Mouse (Mus musculus) thymus, adult 18-20 months (tissue): ENCODE results near the gene Stat5b.

Source experiments
- DNase-seq, 2 experiments: peaks; one replicate each; pipeline ENCODE4 v3.0.0; 2022; ENCODE audit warnings: mixed read lengths in 2 of 2

Gene Stat5b

DNA sequence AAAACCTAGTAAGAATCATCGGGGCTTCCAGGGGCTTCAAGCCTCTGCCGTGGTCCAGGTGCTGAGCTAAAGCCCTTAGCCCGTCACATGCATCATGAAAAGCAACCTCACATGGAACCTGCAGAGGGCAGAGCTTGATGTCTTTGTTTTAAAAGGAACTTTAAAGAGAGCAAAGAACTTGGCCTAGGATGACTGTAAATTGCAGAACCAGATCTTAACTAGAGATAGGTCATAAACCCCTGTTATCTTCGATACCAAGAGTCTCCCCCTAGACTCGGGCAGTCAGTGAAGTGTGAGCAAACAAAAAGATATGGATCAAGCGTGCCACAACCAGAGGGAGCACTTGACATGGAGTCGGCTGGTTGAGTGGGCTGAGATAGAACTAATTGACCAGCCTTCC, 15.1 kb upstream of the Stat5b start:
- no peak for DNase-seq

GRCm38 (mm10) chr11:100863141-100863540, 12.6 kb upstream of the Stat5b start:
- DNase-seq = no peak

DNA sequence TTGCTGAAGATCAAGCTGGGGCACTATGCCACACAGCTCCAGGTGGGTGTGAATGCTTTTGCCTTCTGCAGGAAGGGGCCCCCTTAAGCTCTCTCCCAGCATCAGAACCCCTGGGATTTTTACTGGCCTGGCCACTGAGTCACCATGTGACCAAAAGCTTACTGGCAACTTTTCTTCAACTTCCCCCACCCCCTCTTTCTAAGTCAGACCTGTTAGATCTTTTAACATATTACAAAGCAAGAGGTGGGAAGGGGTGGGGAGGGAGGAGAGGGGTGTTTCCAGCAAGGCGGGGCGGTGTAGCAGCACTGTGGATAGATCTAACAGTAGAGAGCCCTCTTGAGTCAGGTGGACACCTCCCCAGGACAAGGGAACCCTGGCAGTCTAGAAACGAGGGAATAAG, 11.3 kb upstream of the Stat5b start:
- DNase-seq = no peak

DNA sequence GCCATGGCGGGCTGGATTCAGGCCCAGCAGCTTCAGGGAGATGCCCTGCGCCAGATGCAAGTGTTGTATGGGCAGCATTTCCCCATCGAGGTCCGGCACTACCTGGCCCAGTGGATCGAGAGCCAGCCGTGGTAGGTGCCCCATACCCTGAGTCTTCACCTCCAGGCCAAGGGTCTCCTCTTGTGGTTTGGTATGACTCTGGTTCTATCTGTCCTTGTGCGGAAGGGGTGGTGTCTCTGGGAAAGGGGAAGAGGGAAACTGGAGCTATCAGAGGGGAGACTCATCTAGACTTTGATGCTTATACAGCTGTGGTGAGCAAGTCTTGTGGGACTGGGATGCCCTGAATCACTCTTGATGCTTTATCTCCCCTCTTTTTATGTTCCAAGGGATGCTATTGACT, 10.8 kb upstream of the Stat5b start:
- DNase-seq = no peak

GRCm38 (mm10) chr11:100860198-100861048, 9.9 kb upstream of the Stat5b start:
- peak; percentile 86 to 89 for DNase-seq

DNA sequence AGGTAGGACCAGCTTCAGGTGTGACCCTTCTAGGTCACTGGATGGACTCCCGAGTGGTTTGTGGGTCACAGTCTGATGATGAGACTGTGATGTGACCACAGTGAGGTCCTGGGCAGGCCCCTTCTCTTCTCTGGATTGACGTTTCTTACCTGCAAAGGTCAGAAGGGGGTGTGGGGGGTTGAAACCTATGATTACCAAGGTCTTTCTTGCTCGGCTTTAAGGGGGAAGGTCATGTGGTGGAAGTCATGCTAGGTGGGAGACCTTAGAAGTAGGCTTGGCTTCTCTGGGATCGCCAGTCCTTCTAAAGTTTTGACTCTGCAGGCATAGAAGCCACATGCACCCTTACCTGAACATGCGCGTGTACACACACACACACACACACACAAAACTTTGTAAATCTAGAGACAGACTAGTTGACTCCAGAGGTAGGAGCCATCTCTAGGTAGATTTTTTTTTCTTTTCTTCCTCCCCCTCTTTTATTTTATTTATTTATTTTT, 9.1 kb upstream of the Stat5b start:
- no peak for DNase-seq

DNA sequence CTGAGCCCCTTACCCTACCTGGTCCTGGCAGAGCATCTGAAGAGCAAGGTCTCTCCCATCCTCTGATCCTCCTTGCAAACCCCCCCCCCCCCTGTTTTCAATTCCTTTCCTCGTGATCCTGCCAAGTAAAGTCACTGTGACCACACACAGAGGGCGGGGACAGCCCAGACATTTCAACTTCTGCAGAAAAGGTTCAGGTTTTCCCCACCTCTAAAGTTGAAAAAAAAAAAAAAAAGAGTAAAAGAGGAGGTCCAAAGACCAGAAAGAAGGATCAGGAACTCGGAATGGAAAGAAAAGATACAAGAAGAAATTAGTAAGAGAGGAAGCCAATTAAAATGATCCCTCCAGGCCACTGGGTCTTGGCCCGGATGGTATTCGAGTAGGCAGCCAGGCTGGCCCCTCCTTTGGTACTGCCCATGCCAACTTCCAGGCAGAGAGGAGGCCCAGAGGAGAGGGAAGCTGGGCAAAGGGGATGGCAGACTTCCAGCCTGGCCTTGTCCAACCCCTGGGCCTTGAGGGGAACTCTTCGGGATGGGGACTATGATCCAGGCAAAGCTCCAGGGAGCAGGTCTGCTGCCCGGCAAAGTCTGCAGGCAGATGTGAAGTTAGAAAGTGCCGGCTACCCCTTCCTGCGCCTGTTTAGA, 8.5 kb upstream of the Stat5b start, which contains the start of gene Stat5a:
TSS of gene Stat5a (plus strand) at position 417 of the 644 bp plus-strand sequence.
- DNase-seq = no peak

DNA sequence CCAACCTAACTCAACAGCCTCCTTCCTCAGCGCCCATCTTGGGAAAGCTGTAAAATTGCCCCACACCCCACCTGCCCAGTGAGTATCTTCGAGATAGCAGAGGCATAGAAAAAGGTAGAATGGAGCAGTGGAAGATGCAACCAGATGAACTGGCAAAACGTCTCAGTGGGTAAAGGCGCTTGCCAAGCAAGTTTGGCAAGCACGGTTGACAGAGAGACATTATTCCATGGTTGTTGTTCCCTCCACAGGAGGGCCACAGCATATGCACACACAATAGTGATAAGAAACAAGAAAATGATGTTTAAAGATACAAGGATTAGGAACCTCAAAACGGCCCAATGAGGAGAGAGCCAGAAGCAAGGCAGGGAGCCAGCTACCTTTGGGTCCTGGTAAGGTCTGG, 7.4 kb upstream of the Stat5b start:
- no peak for DNase-seq

- no peak for DNase-seq
Measured at GRCm38 (mm10) chr11:100855178-100855577, 4.7 kb upstream of the Stat5b start.

GRCm38 (mm10) chr11:100854268-100854667, 3.7 kb upstream of the Stat5b start:
- no peak for DNase-seq

GRCm38 (mm10) chr11:100853018-100853417, 2.5 kb upstream of the Stat5b start:
- no peak for DNase-seq

GRCm38 (mm10) chr11:100852088-100852487, 1.6 kb upstream of the Stat5b start:
- DNase-seq = no peak

GRCm38 (mm10) chr11:100850778-100851528, 429 bp upstream of the Stat5b start:
- peak in 1 of 2 experiments; percentile 59 for DNase-seq

- DNase-seq = no peak
Measured at GRCm38 (mm10) chr11:100849456-100850037, 977 bp downstream of the Stat5b start.

DNA sequence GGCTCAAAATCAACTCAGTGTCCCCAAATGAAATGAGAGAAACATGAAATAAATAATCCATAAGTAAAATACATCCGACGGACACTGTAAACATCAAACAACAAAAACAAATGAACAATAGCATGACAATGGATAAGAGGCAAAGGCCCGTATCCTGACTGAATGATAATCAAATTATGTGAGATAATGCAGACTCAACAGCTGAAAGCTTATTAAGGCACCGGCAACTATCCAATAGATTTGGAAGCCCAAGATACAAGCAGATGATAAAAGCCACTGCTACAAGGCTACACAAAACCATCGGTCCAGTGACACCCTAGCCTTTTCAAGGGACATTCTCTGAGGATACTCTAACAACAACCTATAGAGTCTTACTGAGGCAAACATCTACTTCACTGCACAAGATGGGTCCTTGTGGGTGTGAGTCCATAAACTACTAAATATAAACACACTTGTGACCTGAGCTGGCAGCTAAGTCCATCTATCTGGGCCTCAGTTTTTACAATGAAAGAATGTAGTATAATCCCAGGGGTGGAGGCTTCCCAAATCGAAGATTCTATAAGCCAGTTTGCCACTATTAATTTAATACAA, 1.6 kb downstream of the Stat5b start:
- no peak for DNase-seq

DNA sequence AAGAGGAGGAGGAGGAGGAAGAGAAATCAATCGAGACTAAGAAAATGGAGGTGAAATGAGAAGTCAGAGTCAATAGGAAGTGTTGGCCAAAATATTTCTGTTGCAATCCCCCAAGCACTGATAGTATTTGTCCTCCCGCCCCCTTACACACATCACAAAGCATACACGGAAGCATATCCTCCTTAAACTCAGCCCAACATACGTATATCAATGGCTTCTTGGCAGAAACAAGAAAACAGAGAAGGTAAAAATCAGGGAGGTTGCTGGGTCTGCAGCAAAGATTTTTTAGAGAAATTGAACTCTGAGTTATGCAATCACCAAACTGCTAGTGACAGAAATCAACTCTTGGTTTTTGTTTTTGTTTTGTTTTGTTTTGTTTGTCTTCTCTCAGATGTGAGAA, 2.4 kb downstream of the Stat5b start:
- no peak for DNase-seq

- DNase-seq = no peak
Measured at GRCm38 (mm10) chr11:100847572-100847971, 3.0 kb downstream of the Stat5b start.

GRCm38 (mm10) chr11:100845793-100846192, 4.7 kb downstream of the Stat5b start:
- DNase-seq = peak in 1 of 2 experiments; percentile 63

- DNase-seq = no peak
Measured at GRCm38 (mm10) chr11:100844121-100844520, 6.4 kb downstream of the Stat5b start.

DNA sequence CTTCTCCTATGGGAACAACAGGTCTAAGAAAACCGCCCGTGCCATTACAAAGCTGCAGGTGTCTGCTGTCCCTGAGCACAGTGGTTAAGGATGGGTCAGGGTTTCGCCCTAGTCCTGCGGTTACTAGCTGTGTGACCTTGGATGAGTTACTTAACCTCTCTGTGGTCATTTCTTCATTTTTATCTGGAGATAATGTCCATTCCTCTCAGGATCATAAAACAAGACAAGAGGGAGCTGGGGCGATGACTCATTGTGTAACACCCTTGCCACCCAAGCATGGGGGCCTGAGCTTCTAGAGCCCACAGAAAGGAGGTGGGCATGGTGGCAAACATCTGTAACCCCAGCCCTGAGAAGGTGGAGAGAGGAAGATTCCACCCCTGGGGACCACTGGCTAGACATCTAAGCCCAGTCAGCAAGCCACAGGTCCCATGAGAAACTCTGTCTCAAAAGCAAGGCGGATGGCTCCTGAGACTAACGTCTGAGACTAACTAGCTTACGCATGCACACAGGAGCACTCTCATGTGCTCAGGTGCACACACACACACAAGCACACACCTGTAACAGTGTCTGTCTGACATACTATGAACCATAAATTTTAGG, 7.4 kb downstream of the Stat5b start:
- no peak for DNase-seq

- DNase-seq = no peak
Measured at GRCm38 (mm10) chr11:100842025-100842424, 8.5 kb downstream of the Stat5b start.

DNA sequence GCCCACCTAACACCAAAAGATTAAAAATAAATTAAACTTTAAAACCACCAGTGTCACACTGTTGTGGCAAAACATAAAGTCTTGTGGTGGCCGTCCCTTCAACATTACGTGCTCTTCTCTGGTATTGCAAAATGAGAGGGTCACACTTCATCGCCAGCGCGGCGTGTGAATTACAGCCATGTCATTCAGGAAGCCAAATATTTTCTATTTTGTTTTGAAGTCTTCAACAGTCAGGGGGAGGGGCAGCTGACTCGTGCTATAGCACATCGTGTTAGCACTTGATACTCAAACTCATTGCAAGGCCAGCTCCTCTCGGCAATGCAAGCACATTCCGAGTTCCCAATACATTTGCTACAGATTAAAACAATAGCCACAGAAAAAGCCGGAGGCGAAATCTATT, 9.7 kb downstream of the Stat5b start:
- no peak for DNase-seq
